Mouse (Mus musculus): Measurements from ENCODE around the gene Ankrd13c.
"Not testable (repeated sequence)": the region's sequence is repeated elsewhere in the genome, so short reads cannot be mapped to it uniquely, and the experiment has no call there.

Gene Ankrd13c

DNA sequence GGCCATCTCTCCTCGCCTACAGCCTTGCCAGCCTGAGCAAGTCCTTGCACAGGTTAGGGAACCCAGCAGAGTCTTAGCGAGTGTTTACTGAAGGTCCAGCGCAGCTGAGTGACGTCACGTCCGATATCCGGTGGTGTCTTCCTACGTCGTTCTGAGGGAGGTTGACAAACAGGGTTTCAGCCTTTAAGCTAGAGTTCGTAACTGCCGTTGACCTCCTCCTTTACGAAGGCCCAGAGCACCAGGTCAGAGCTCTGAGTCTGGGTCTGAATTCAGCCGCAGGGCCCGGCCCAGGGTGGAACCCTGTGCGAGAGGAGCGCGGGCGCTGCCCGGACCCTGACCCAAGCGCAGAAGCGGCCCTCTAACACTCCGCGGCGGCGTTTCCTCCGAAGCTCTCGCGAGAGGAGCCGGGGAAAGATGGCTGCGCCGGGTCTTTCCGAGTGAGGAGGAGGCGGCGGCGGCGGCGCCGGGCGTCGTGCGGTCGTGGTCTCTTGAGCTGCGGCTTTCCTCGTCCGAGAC, at the start of gene Ankrd13c:
Gene Ankrd13c (plus strand): TSS at position 397 of the 516 bp plus-strand sequence.
- peak; percentile 77 to 87 for DNase-seq (ENCODE audit: low spot score in 2 of 2)

DNA sequence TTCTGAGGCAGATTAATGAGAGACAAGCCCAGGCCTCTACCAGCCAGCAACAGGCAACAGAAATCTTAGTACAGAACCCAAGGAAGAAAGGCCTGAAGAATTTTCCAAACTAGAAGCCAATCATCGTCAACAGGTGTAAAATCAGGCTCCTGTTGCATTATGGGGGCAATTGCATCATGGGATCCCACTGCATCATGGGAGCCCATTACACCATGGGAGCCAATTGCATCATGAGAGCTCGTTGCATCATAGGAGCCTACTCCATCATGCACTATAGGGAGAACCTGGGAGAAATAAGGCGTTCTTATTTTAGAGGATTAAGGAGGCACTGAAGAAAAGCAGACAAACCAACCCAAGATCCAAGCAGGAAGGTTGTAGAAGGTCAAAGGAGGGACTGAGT, 49.4 kb upstream of the Ankrd13c start:
- no peak for DNase-seq (ENCODE audit: low spot score in 2 of 2)

DNA sequence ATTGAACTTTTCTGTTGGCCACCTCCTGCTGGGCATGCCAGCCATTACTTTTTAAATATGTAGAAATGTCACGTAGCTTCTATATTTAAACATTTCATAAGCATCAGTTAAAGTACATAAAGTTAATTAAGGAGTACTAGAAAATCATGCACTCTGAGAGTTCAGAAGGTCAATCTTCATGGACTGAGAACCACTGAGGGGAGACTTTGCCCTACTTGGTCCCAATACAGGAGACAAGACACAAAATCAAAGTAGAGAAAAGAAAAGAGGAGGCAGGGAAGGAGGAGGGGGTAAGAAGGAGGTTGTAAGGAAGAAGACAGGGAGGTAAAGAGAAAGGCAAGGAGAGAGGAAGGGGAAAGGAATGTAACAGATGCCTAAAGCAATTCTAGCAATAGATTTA, 47.1 kb upstream of the Ankrd13c start:
- no peak for DNase-seq (ENCODE audit: low spot score in 2 of 2)

DNA sequence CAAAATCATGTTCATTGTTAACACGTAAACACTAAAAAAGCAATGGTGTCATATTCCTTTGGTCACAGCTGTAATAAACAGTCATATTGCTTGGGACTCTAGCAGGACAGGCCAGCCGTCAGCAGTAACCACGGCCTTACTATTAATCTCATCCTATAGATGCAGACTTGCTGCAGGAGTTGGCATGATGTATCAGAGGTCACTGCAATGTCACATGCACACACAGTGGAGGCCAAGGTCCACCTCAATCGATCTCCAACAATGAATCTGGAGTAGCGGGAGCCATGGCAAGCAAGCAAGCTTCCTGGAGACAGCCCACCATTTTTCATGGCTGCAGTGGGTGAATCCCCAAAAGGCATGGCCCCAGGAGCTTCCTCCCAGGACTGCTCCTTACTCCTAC, 45.3 kb upstream of the Ankrd13c start:
- DNase-seq (ENCODE audit: low spot score in 2 of 2): no peak

DNA sequence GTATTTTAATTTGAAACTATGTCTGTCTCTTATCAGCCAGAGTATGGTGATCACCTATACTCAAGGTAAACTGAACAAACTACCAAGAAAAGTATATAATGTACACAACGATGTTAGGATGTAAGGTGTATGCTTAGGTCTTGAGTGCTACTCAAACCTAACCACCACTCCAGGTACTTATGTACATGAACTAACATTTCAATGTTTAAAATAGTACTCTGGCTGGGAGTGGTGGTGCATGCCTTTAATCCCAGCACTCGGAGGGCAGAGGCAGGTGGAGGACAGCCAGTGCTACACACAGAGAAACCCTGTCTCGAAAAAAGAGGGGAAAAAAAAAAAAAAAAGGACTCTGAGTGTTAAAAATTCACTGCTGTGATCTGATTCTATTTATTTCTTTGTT, 38.9 kb upstream of the Ankrd13c start:
- DNase-seq (ENCODE audit: low spot score in 2 of 2): no peak

DNA sequence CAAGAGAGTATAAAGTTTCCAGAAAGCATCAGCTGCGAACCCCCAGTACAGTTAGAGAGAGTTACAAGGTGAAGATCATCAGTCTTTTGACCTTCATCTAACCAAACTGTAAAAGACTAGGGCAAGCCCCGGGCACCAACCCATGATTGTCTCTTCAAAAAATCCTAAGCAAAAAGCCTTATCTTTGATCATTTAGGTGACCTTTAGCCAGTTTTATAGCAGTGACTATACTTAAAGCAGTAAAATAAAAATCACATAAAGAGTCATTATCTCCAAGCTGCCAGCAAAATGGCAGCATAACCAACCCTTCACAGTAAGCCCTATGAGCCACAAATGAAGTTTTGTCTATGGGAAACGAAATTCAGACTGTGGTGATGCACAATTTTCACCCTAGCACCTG, 36.8 kb upstream of the Ankrd13c start:
- DNase-seq (ENCODE audit: low spot score in 2 of 2): no peak

DNA sequence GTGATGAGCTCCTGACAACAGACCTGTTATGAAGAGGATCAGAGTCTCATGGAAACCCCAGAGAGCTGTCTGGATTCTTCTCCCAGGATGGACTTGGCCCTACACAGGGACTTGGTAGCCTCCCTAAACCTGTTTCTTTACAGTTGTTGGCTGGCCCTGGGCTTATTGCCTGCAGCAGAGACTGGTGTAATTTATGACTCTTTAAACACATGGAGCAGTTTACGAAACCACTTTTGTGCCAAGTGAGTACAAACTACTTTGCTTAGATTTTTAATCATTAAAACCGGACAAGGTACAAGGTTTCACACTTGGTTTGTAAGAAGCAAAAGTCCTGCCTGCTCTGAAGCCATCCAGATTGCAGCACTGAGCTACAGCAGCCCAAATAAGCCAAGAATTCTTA, 34.9 kb upstream of the Ankrd13c start:
- no peak for DNase-seq (ENCODE audit: low spot score in 2 of 2)

DNA sequence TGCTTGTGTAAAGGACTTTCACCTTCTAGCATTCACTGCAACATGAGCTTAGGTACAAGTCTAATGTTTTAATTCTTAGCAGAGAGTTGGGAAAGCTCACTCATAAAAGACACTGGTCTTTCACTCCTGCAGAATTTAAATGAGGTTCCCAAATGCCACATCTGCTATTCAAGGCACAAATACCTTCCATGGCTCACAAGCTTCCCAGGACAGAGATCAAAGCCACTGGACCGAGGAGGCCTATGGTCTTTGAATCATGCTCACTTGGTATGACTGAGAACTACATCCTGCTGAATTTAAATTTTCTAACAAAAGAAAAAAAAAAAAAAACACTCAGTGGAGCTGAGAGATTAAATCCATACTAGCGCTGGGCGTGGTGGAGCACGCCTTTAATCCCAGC, 30.7 kb upstream of the Ankrd13c start:
- no peak for DNase-seq (ENCODE audit: low spot score in 2 of 2)

DNA sequence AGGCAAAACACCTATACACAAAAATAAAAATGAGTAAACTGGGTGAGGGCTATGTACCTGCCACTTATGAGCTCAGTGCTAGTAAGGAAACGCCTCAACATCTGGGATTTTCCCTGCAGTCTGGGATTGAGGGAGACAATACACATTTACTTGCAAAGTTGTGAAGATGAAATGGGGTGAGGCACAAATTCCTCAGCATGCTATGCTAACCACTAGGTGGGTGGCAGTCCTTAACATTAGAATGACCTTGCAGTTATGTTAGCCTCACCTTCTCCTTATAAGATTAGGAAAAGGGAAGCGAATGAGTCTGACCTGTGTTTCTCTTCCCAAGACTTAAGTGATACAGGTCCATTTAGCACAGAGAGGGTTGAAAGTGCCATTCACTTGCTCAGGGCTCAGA, 25.7 kb upstream of the Ankrd13c start:
- no peak for DNase-seq (ENCODE audit: low spot score in 2 of 2)

DNA sequence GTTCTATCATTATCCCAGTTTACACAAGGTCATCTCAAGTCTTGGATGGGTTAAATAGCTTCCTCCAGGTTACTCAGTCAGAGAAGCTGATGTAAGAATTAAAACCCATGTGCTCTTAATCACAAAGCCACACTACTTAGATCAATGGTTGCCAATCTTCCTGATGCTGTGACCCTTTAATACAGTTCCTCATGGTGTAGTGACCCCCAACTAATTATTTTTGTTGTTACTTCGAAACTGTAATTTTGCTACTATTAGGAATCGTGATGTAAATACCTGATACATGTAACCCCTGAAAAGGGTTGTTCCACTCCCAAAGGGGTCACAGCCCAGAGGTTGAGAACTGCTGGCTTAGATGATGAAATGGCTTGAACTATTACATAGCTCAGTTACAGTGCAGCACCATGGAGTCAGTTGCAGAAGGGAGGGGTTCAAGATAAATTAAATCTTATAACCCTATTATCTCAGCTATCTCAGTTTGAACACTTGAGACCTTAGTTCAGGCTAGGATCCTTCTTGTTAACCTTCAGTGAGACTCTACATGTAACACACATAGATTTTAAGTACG, 23.7 kb upstream of the Ankrd13c start:
- DNase-seq (ENCODE audit: low spot score in 2 of 2): no peak

DNA sequence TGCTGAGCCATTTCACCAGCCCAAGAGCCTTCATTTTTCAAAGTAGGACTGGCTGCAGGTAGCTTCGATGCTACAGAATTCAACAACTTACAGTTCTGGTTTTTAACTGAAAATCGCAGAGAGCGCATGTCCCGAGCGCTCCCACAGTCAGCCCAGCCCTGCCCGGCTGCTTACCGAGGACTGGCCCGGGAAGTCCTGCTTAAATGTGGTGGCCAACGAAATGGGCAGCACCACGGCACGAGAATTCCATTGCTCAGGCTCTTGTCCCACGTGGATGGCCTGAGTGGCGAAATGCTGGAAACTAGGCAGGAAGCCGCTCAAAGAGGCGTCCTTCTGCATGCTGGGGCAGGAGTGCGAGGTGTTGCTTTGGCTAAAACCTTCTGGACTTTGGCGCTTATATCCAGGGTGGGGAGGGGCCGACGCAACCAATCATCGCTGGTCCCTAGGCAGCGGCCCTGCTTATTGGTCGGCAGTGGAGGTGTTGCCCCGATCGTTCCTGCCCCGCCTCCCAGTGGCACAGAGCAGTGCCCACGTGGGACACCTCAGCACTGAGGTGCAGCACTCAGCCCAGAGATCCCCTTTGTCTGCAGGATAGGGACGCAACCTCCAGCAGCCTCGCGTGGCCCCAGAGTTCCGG, 22.2 kb upstream of the Ankrd13c start, which contains the start of gene Cth:
Gene Cth (minus strand): TSS at position 386 of the 637 bp plus-strand sequence.
- peak; percentile 35 to 50 for DNase-seq (ENCODE audit: low spot score in 2 of 2)

DNA sequence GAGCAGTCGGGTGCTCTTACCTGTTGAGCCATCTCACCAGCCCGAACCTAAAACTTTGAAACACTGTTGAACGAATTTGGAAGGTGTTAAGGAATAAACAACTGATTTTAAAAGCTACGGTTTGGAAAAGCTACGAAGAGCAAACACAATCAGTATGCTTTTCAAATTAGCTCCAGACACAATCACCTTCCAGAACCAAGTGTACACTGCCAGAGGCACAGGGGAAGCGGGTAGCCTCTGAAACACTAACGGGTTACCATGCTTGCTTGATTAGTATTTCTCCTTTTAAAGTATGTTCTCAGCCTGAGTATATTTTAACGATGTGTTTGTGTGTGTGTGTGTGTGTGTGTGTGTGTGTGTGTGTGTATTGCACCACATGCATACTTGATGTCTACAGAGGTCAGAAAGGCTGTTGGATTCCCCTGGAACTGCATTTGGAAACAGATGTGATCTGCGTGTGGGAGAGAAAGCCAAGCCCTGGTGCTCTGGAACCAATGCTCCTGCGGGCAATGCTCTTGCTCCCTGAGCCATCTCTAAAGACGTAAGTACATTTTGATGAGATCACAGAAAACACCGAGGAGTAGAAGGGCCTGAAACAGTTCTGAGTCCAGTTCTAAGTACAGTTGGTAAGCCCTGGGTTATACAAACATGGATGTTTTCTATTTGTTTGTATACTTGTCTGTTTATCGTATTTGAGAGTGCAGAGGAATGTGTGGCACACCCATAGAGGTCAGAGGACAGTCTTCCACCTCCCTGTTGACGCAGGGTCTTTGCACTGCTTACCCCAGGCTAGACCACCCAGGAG, 21.1 kb upstream of the Ankrd13c start:
- DNase-seq (ENCODE audit: low spot score in 2 of 2): no peak

DNA sequence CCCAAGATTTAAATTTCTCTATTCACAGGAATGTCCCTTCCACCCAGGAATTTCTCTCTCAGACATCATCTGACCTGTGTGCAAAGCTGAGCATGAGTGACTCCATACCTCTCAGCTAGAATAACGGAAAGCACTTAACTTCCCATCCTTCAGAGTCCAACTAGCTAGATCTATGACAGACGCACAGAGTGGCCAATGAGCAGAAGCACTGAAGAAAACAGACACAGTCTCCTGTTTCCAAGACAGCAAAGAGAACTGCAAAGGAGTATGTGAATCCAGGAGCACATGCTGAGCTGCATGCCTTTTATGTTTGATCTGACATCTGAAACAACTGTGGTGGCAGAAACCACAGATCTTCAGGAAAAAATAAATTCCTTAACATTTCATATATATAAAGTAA, 20.3 kb upstream of the Ankrd13c start:
- DNase-seq (ENCODE audit: low spot score in 2 of 2): no peak

DNA sequence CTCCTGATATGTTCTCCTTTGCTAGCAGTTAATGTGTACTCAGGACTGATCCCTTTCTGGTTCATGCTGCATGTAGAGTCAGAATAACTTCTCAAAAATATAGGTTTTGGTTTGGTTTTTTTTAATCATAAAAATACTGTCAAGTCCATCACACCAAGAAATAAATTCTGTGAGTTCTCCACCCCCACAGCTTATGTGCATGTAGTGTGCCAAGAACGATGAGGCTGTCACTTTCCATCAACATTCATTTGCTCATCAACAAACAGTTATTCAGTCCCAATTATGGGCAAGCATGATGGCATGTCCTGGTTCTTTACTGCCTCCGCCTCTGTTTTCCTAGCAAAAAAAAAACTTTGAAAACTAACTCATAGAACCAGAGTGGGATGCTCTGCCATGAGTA, 18.3 kb upstream of the Ankrd13c start:
- no peak for DNase-seq (ENCODE audit: low spot score in 2 of 2)

DNA sequence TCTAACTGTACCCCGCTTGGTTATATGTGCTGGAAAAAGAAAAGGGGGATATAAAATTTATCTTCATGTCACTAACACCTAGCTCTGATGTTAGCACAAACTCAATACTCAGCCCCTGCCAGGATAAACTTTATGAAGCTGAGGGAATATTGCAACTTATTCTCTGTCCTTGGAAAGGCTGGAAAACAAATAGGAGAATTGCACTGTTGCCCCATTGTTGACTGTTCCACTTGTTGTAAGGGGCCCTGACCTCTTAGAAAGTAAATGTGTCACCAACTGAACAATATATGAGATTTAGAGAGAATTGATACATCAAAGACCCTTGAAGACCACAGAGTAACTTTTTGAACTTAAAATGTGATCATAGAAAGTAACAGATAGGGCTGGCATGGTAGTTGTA, 17.6 kb upstream of the Ankrd13c start:
- no peak for DNase-seq (ENCODE audit: low spot score in 2 of 2)

DNA sequence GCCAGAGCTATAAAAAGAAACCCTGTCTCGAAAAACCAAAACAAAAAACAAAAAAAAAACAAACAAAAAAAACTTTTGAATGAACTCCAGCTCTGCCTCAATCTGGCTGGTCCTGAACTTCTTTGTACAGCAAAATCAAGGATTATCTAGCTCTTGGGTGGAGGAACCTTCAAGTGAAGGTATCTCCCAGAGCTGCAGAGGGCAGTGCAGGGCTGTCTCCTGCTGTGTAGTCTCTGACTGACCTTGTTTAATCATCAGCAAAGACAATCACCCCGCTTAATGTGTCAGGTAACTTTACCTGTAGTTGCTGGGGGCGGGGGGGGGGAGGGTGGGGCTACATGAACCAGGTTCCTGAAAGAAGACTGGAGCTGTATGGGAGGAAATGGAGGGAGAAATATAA, 15.4 kb upstream of the Ankrd13c start:
- no peak for DNase-seq (ENCODE audit: low spot score in 2 of 2)

DNA sequence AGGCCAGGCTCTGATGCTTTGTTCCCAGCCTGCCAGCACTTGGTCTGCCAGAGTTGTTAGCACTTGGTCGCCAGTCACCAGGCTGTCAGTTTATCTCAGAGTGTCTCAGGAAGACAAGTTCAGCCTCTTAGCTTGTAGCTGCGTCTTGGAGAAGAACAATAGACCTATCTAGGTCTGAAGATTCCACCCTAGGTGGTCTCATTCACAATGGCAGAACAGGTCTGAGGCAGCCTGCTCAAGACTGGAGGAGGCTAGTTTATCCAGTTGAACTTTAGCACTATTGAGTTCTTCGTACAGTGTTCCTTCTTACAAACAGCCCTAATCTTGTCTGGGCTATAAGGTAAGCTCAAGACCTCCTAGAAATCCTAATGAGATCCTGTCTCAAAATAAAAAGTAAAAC, 15.0 kb upstream of the Ankrd13c start:
- DNase-seq (ENCODE audit: low spot score in 2 of 2): no peak

DNA sequence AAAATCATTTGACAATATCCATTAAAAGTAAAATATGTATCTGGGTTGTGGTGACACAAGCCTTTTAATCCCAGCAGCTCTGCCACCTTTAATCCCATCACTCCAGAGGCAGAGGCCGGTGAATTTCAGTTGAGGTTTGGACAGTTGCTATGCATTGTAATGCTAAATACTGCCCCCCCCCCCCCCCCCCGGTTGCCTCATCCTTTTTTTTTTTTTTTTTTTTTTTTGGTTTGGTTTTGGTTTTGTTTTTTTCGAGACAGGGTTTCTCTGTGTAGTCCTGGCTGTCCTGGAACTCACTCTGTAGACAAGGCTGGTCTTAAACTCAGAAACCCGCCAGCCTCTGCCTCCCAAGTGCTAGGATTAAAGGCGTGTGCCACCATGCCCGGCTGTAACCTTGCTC, 13.8 kb upstream of the Ankrd13c start:
- not testable (repeated sequence) for DNase-seq (ENCODE audit: low spot score in 2 of 2)

DNA sequence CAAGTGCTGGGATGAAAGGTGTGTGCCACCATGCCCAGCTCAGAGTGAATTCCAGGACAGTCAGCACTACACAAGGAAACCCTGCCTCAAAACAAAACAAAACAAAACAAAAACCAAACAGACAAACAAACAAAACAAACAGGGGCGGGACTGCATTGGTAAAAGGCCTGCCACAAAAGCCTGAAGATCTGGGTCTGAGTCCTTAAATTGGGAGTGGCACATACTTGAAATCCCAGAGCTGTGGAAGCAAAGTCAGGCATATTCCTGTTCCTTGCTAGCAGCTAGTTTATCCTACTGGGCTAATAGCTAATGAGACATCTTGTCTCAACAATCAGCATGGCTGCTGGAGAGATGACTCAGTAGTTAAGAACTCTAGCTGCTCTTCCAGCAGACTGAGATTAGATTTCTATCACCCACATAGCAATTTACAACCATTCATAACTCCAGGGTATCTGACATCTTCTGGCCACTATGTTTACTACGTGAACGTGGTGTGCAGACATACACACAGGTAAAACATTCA, 12.7 kb upstream of the Ankrd13c start:
- DNase-seq (ENCODE audit: low spot score in 2 of 2): no peak

DNA sequence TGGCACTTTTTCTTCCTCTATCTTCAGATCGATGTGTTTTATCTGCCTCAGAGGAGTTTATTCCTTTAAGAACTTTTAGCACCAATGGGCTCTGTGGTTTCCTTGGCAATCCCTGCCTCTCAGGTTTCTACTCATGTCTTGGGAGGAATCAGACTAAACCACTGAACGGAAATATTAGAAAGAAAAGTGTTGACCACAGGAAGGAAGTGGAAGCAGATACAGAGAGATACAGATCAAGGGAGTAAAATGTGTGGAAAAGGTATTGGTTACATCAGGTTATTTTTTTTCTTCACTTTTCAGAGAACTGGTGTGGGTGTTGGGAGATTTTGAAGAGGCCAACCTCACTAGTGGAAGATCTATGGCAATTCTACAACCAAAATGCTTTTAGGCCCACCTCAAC, 8.5 kb upstream of the Ankrd13c start:
- no peak for DNase-seq (ENCODE audit: low spot score in 2 of 2)

DNA sequence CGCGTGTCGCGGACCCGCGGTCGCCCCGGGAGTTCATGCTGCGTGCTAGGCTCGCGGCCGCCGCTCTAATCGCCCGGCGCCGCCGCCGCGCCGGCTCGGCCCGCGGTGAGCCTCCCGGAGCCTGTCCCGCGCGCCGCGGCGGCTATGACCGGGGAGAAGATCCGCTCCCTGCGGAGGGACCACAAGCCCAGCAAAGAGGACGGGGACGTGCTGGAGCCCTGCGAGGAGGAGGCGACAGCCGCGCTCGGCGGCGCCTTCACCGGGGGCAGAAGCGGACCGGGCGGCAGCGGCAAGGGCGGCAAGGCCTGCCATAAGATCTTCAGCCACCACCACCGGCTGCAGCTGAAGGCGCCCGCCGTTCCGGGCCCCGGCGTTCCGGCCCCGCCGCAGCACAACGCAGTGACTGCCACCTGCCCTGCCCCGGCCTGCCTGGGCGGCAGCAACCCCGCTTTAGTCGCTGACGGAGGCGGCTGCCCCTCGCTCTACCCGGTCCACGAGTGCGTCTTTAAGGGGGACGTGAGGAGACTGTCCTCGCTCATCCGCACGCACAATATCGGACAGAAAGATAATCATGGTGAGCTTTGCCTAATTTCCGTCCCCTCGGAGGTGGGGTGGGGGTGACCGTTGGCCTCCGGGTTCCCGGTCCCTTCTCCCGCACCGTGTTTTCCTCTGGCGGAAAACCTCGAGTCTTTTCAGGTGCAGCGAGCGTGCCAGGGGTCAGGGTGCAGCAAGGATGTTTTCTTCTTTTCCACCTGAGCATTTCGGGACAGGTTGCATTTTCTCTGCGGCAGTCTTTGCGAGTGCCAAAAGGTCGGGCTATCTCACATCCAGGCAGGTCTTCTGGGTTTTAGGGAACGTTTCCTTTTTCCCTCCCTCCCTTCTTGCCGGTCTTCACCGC, 593 bp downstream of the Ankrd13c start:
- peak; percentile 34 to 45 for DNase-seq (ENCODE audit: low spot score in 2 of 2)

DNA sequence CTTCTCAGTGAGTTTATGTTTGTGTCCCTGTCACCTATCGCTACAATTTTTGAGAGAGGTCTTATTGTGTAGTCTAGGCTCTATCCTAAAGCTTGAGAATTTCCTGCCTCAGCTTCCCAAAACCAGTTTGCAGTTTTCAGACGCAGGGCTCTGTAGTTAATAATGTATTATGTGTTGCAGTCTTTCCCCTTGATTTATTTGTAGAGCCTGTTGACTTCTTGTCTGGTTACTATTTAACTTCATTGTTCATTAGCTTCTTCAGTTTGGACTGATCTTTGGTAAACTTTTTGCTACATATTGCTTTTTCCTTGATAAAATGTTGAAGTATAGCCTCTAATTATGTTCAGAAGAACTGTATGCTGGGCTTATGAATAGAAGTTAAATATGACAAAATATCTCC, 5.7 kb downstream of the Ankrd13c start:
- no peak for DNase-seq (ENCODE audit: low spot score in 2 of 2)

All from spleen, postnatal 14 days (tissue).